Mouse (Mus musculus): ENCODE data around the gene Rhox4e. TPM values are rescaled to one million over a fixed set of nuclear protein-coding genes. Genes with fewer than 3 reads are reported as not detected.
"Not testable (repeated sequence)": the region's sequence is repeated elsewhere in the genome, so short reads cannot be mapped to it uniquely, and the experiment has no call there.

Gene Rhox4e
- not detected in 2 replicates for polyA plus RNA-seq (2014; fragmentation: Nextera tagmentation; extraction: Ambion mirVana)

- H3K4me3 ChIP-seq (ENCODE audit: low read depth, low read length); H3K4me1 ChIP-seq (replicated peaks; ENCODE audit: control insufficient read depth, insufficient read depth, low read length); H3K9me3 ChIP-seq (ENCODE audit: control insufficient read depth, low read length); H3K9ac ChIP-seq (ENCODE audit: low read length); H3K27me3 ChIP-seq (ENCODE audit: control insufficient read depth, insufficient read depth, low read length); ATAC-seq (replicated peaks; ENCODE audit: low FRiP score); H3K36me3 ChIP-seq (ENCODE audit: control insufficient read depth, insufficient read depth, low read length); H3K4me2 ChIP-seq (ENCODE audit: low read depth, low read length, severe bottlenecking); H3K27ac ChIP-seq (ENCODE audit: low read depth, low read length); DNase-seq (ENCODE audit: low spot score): not testable (repeated sequence)
- WGBS, result 93% methylated on average over 10 of the region's 18 CpGs
These were observed at the start of gene Rhox4e for GRCm38 (mm10) chrX:37557112-37557511. Gene Rhox4e (plus strand): TSS chrX:37557412.

GRCm38 (mm10) chrX:37514059-37514458 lies 43.2 kb upstream of the Rhox4e start, which contains the start of gene Rhox4d:
Gene Rhox4d (plus strand): TSS chrX:37514359.
- WGBS, result 91% methylated on average over 14 of the region's 18 CpGs
- H3K27ac ChIP-seq (ENCODE audit: low read depth, low read length); ATAC-seq (replicated peaks; ENCODE audit: low FRiP score); H3K4me1 ChIP-seq (replicated peaks; ENCODE audit: control insufficient read depth, insufficient read depth, low read length); H3K9me3 ChIP-seq (ENCODE audit: control insufficient read depth, low read length); H3K4me2 ChIP-seq (ENCODE audit: low read depth, low read length, severe bottlenecking); H3K9ac ChIP-seq (ENCODE audit: low read length); DNase-seq (ENCODE audit: low spot score); H3K4me3 ChIP-seq (ENCODE audit: low read depth, low read length); H3K36me3 ChIP-seq (ENCODE audit: control insufficient read depth, insufficient read depth, low read length); H3K27me3 ChIP-seq (ENCODE audit: control insufficient read depth, insufficient read depth, low read length): not testable (repeated sequence)

GRCm38 (mm10) chrX:37530152-37530551 lies 27.1 kb upstream of the Rhox4e start, which contains the start of gene Rhox2e:
Gene Rhox2e (plus strand): TSS chrX:37530452.
- H3K4me2 ChIP-seq (ENCODE audit: low read depth, low read length, severe bottlenecking); H3K36me3 ChIP-seq (ENCODE audit: control insufficient read depth, insufficient read depth, low read length); ATAC-seq (replicated peaks; ENCODE audit: low FRiP score); H3K27ac ChIP-seq (ENCODE audit: low read depth, low read length); H3K27me3 ChIP-seq (ENCODE audit: control insufficient read depth, insufficient read depth, low read length); H3K4me3 ChIP-seq (ENCODE audit: low read depth, low read length); H3K9me3 ChIP-seq (ENCODE audit: control insufficient read depth, low read length); H3K4me1 ChIP-seq (replicated peaks; ENCODE audit: control insufficient read depth, insufficient read depth, low read length); DNase-seq (ENCODE audit: low spot score); H3K9ac ChIP-seq (ENCODE audit: low read length): not testable (repeated sequence)
- 82% methylated on average over 2 of the region's 8 CpGs for WGBS

- H3K9me3 ChIP-seq (ENCODE audit: control insufficient read depth, low read length); H3K36me3 ChIP-seq (ENCODE audit: control insufficient read depth, insufficient read depth, low read length); H3K27ac ChIP-seq (ENCODE audit: low read depth, low read length); ATAC-seq (replicated peaks; ENCODE audit: low FRiP score); H3K4me2 ChIP-seq (ENCODE audit: low read depth, low read length, severe bottlenecking); DNase-seq (ENCODE audit: low spot score); H3K9ac ChIP-seq (ENCODE audit: low read length); H3K27me3 ChIP-seq (ENCODE audit: control insufficient read depth, insufficient read depth, low read length); H3K4me1 ChIP-seq (replicated peaks; ENCODE audit: control insufficient read depth, insufficient read depth, low read length); H3K4me3 ChIP-seq (ENCODE audit: low read depth, low read length): not testable (repeated sequence)
- WGBS, result no CpG with 5 or more reads among the region's 4 CpGs
These were observed 15.5 kb upstream of the Rhox4e start, which contains the start of gene Rhox3e for GRCm38 (mm10) chrX:37541719-37542118. Gene Rhox3e (plus strand): TSS chrX:37542019.

GRCm38 (mm10) chrX:37571105-37571504 lies 13.9 kb downstream of the Rhox4e start, which contains the start of gene Rhox2f:
Gene Rhox2f (plus strand): TSS chrX:37571405.
- not testable (repeated sequence) for H3K4me3 ChIP-seq (ENCODE audit: low read depth, low read length); H3K27me3 ChIP-seq (ENCODE audit: control insufficient read depth, insufficient read depth, low read length); ATAC-seq (replicated peaks; ENCODE audit: low FRiP score); H3K9ac ChIP-seq (ENCODE audit: low read length); DNase-seq (ENCODE audit: low spot score); H3K4me2 ChIP-seq (ENCODE audit: low read depth, low read length, severe bottlenecking); H3K9me3 ChIP-seq (ENCODE audit: control insufficient read depth, low read length); H3K4me1 ChIP-seq (replicated peaks; ENCODE audit: control insufficient read depth, insufficient read depth, low read length); H3K36me3 ChIP-seq (ENCODE audit: control insufficient read depth, insufficient read depth, low read length); H3K27ac ChIP-seq (ENCODE audit: low read depth, low read length)
- 96% methylated on average over 5 of the region's 8 CpGs for WGBS

- not testable (repeated sequence) for H3K9ac ChIP-seq (ENCODE audit: low read length); H3K4me2 ChIP-seq (ENCODE audit: low read depth, low read length, severe bottlenecking); H3K27ac ChIP-seq (ENCODE audit: low read depth, low read length); ATAC-seq (replicated peaks; ENCODE audit: low FRiP score); H3K9me3 ChIP-seq (ENCODE audit: control insufficient read depth, low read length); H3K4me1 ChIP-seq (replicated peaks; ENCODE audit: control insufficient read depth, insufficient read depth, low read length); H3K27me3 ChIP-seq (ENCODE audit: control insufficient read depth, insufficient read depth, low read length); H3K36me3 ChIP-seq (ENCODE audit: control insufficient read depth, insufficient read depth, low read length); H3K4me3 ChIP-seq (ENCODE audit: low read depth, low read length)
- peak; percentile 35 for DNase-seq (ENCODE audit: low spot score)
- WGBS, result 54% methylated on average over 2 of the region's 2 CpGs
These were observed 15.4 kb downstream of the Rhox4e start for GRCm38 (mm10) chrX:37572638-37573037.

GRCm38 (mm10) chrX:37580692-37581091 lies 23.5 kb downstream of the Rhox4e start, which contains the start of gene Rhox3f:
Gene Rhox3f (plus strand): TSS chrX:37580992.
- not testable (repeated sequence) for H3K27me3 ChIP-seq (ENCODE audit: control insufficient read depth, insufficient read depth, low read length); ATAC-seq (replicated peaks; ENCODE audit: low FRiP score); H3K9ac ChIP-seq (ENCODE audit: low read length); H3K4me2 ChIP-seq (ENCODE audit: low read depth, low read length, severe bottlenecking); H3K36me3 ChIP-seq (ENCODE audit: control insufficient read depth, insufficient read depth, low read length); DNase-seq (ENCODE audit: low spot score); H3K27ac ChIP-seq (ENCODE audit: low read depth, low read length); H3K9me3 ChIP-seq (ENCODE audit: control insufficient read depth, low read length); H3K4me1 ChIP-seq (replicated peaks; ENCODE audit: control insufficient read depth, insufficient read depth, low read length); H3K4me3 ChIP-seq (ENCODE audit: low read depth, low read length)

GRCm38 (mm10) chrX:37607604-37608003 lies 50.4 kb downstream of the Rhox4e start, which contains the start of gene Rhox4f:
Gene Rhox4f (minus strand): TSS chrX:37607704.
- H3K27ac ChIP-seq (ENCODE audit: low read depth, low read length); H3K4me2 ChIP-seq (ENCODE audit: low read depth, low read length, severe bottlenecking); H3K9ac ChIP-seq (ENCODE audit: low read length); H3K4me3 ChIP-seq (ENCODE audit: low read depth, low read length); H3K27me3 ChIP-seq (ENCODE audit: control insufficient read depth, insufficient read depth, low read length); H3K9me3 ChIP-seq (ENCODE audit: control insufficient read depth, low read length); H3K36me3 ChIP-seq (ENCODE audit: control insufficient read depth, insufficient read depth, low read length); DNase-seq (ENCODE audit: low spot score); ATAC-seq (replicated peaks; ENCODE audit: low FRiP score); H3K4me1 ChIP-seq (replicated peaks; ENCODE audit: control insufficient read depth, insufficient read depth, low read length): not testable (repeated sequence)
- 94% methylated on average over 12 of the region's 19 CpGs for WGBS

Data from forebrain, embryonic 11.5 days (tissue).